Mouse (Mus musculus): ENCODE measurements at regions not wholly inside any gene's neighbourhood (a gene's known extent, or its start where the extent isn't known, plus 50 kb on each side); places are given as distances from the start of the nearest gene placed in this dataset.

- no peak for DNase-seq (ENCODE audit: low spot score)
These were observed 173.0 kb upstream of the Tbx3 start for GRCm38 (mm10) chr5:119497501-119497900.

- no peak for DNase-seq (ENCODE audit: low spot score)
These were observed 172.0 kb upstream of the Tbx3 start for GRCm38 (mm10) chr5:119498431-119498830.

- DNase-seq (ENCODE audit: low spot score) = no peak
These were observed 162.8 kb upstream of the Tbx3 start for GRCm38 (mm10) chr5:119507709-119508108.

- DNase-seq (ENCODE audit: low spot score) = no peak
These were observed 151.8 kb upstream of the Tbx3 start for GRCm38 (mm10) chr5:119518506-119519252.

- no peak for DNase-seq (ENCODE audit: low spot score)
These were observed 146.3 kb upstream of the Tbx3 start for GRCm38 (mm10) chr5:119524171-119524570.

GRCm38 (mm10) chr5:119525960-119526359, 144.5 kb upstream of the Tbx3 start:
- no peak for DNase-seq (ENCODE audit: low spot score)

- peak; percentile 53 for DNase-seq (ENCODE audit: low spot score)
These were observed 140.5 kb upstream of the Tbx3 start for GRCm38 (mm10) chr5:119530009-119530408.

GRCm38 (mm10) chr5:119534946-119535345, 135.5 kb upstream of the Tbx3 start:
- DNase-seq (ENCODE audit: low spot score) = peak; percentile 53

GRCm38 (mm10) chr5:119542836-119543235, 127.6 kb upstream of the Tbx3 start:
- DNase-seq (ENCODE audit: low spot score) = no peak

- no peak for DNase-seq (ENCODE audit: low spot score)
These were observed 126.8 kb upstream of the Tbx3 start for GRCm38 (mm10) chr5:119543716-119544115.

GRCm38 (mm10) chr5:119544681-119545080, 125.8 kb upstream of the Tbx3 start:
- no peak for DNase-seq (ENCODE audit: low spot score)

GRCm38 (mm10) chr5:119547070-119547469, 123.4 kb upstream of the Tbx3 start:
- DNase-seq (ENCODE audit: low spot score) = no peak

- no peak for DNase-seq (ENCODE audit: low spot score)
These were observed 119.6 kb upstream of the Tbx3 start for GRCm38 (mm10) chr5:119550916-119551315.

GRCm38 (mm10) chr5:119553469-119553868, 117.0 kb upstream of the Tbx3 start:
- DNase-seq (ENCODE audit: low spot score) = no peak

GRCm38 (mm10) chr5:119557071-119557470, 113.4 kb upstream of the Tbx3 start:
- no peak for DNase-seq (ENCODE audit: low spot score)

- no peak for DNase-seq (ENCODE audit: low spot score)
These were observed 110.8 kb upstream of the Tbx3 start for GRCm38 (mm10) chr5:119559696-119560095.

GRCm38 (mm10) chr5:119560392-119560791, 110.1 kb upstream of the Tbx3 start:
- DNase-seq (ENCODE audit: low spot score) = no peak

- DNase-seq (ENCODE audit: low spot score) = no peak
These were observed 108.9 kb upstream of the Tbx3 start for GRCm38 (mm10) chr5:119561531-119561930.

GRCm38 (mm10) chr5:119563510-119564351, 106.7 kb upstream of the Tbx3 start:
- DNase-seq (ENCODE audit: low spot score) = peak; percentile 72

- no peak for DNase-seq (ENCODE audit: low spot score)
These were observed 102.8 kb upstream of the Tbx3 start for GRCm38 (mm10) chr5:119567639-119568038.

GRCm38 (mm10) chr5:119570054-119570453, 100.4 kb upstream of the Tbx3 start:
- DNase-seq (ENCODE audit: low spot score) = no peak

- DNase-seq (ENCODE audit: low spot score) = no peak
These were observed 98.8 kb upstream of the Tbx3 start for GRCm38 (mm10) chr5:119571644-119572043.

GRCm38 (mm10) chr5:119575124-119575523, 95.3 kb upstream of the Tbx3 start:
- peak; percentile 52 for DNase-seq (ENCODE audit: low spot score)

All from embryo, embryonic 10 days (tissue).